Mouse (Mus musculus): ENCODE data around the gene Steap2. TPM values are rescaled to one million over a fixed set of nuclear protein-coding genes. Genes with fewer than 3 reads are reported as not detected.

Gene Steap2
- polyA plus RNA-seq (2016; fragmentation: Nextera tagmentation; extraction: Ambion mirVana) = 6.6 and 7.7 TPM in 2 replicates

DNA sequence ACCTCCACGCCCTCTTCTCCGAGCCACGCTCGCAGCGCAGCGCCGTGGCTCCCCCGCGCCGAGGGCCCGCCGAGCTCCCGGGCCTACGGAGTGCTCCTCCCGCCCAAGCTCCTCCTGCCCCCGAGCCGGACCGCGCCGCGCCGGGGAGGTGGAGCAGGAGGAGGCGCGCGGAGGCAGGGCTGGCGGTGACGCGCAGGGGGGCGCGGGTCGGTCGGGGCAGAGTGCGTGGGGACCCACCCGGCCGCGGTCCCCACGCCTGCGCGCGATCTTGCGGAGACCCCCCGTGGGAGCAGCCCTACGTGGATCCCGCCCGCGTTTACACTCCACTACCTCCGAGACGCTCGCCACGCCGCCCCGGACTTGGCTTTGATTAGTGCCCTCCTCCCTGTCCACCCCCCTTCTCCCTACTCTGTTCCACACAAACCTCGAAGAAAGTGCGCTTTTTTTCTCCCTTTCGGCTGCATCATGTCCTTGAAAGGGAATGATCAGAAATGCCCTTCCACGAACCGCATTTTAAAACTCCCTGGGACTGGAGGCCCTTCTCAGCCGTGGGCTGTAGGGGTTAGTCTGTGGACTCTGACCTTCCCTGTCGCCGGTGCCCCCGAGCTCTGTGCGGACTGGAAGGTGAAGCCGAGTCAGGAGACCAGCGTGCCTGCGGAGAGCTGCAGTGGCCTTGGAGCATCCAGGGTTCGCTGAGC, at the start of gene Steap2:
Gene Steap2, minus strand, starts transcription at position 623 of the 698 bp plus-strand sequence.
- Histone ChIP-seq H3K27me3 (peaks cover 3% of the 10 kb centered on the region; the same call in 1 of the 2 replicates), H3K36me3 (no peaks in the 10 kb centered on the region), H3K9me3 (no peaks in the 10 kb centered on the region), H3K9ac (replicated peaks) (peak within 1 kb of the TSS; percentile 83), H3K27ac (replicated peaks) (peak within 1 kb of the TSS; percentile 40; the same call in 1 of the 2 replicates), H3K4me3 (peak within 1 kb of the TSS; percentile 69), H3K4me1 (no peaks in the 10 kb centered on the region), H3K4me2 (replicated peaks) (peak within 1 kb of the TSS; percentile 91)
- under 1% methylated on average over 52 of the region's 66 CpGs for WGBS
- peak; percentile 92 for ATAC-seq (ENCODE audit: low FRiP score, low read depth)

DNA sequence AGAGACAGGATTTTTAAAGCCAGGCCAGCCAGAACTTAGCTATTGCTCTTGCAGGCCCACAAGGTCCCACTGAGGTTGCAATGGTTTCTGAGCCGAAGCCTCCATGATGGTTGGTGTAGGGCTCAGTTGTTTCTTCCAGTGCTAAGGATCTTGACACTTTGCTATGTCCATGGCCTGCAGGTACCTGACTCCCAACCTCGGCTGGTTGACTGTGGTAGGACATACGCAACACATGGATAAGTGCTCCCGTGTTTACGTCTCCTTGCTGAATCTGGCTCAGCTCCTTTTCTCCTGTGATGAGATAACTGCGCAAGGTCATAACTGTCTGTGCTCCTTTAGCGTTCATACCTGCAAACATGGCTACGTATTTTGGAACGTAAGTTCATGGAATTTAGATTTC, 40.1 kb upstream of the Steap2 start:
- H3K27ac ChIP-seq (replicated peaks) = no peak overlapping the region
- ATAC-seq (ENCODE audit: low FRiP score, low read depth) = no peak
- no peaks in the 10 kb centered on the region for H3K9me3 ChIP-seq
- H3K4me2 ChIP-seq (replicated peaks) = no peak overlapping the region
- H3K4me3 ChIP-seq = no peak overlapping the region
- no peak overlapping the region for H3K9ac ChIP-seq (replicated peaks)
- no peaks in the 10 kb centered on the region for H3K36me3 ChIP-seq
- H3K4me1 ChIP-seq = no peaks in the 10 kb centered on the region
- 96% methylated on average over 9 of the region's 9 CpGs for WGBS
- no peaks in the 10 kb centered on the region for H3K27me3 ChIP-seq

DNA sequence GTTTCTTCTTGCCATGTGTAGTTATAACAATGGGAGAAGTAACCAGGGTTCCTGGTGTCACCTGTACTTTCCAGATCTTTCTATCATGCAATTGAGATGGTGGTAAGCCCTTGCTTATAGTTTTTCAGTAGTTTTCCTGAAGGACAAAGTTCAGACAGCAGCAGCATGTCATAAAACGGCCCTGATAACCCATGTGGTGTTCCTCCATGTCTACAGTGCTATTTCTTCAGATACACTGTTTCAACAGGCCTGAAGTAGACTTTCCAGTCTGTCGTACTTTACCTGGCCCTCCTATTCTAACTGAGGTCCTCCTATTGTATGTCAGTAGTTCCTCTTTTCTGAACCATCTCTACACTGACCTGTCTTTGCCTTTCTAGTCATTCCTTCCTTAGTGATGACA, 38.5 kb upstream of the Steap2 start:
- 80% methylated on average over 2 of the region's 2 CpGs for WGBS
- Histone ChIP-seq H3K4me2 (replicated peaks) (no peak overlapping the region), H3K4me3 (no peak overlapping the region), H3K4me1 (no peaks in the 10 kb centered on the region), H3K9me3 (no peaks in the 10 kb centered on the region), H3K9ac (replicated peaks) (no peak overlapping the region), H3K27me3 (no peaks in the 10 kb centered on the region), H3K36me3 (no peaks in the 10 kb centered on the region), H3K27ac (replicated peaks) (no peak overlapping the region)
- ATAC-seq (ENCODE audit: low FRiP score, low read depth) = no peak

DNA sequence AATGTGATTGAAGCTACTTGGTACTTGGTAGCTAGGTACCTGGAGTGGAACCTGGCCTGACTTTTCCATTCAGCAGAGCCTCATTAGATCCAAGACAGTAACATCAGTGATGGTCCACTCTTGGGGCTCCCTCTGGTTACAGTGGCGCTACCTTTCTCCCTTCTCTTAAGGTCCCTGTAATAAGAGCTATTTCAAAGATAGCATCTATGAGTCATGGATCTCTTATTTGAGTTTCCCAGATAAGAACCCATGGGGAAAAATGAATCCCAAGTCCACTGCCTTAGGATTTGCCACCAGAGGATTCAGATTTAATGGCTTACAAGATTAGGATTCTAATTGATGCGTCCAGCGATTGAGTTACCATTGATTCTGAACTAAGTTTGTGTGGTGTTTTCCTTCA, 37.8 kb upstream of the Steap2 start:
- Histone ChIP-seq H3K4me1 (no peaks in the 10 kb centered on the region), H3K27ac (replicated peaks) (no peak overlapping the region), H3K36me3 (no peaks in the 10 kb centered on the region), H3K4me3 (no peak overlapping the region), H3K9ac (replicated peaks) (no peak overlapping the region), H3K4me2 (replicated peaks) (no peak overlapping the region), H3K27me3 (no peaks in the 10 kb centered on the region), H3K9me3 (no peaks in the 10 kb centered on the region)
- WGBS = 97% methylated on average over 3 of the region's 3 CpGs
- ATAC-seq (ENCODE audit: low FRiP score, low read depth) = no peak

DNA sequence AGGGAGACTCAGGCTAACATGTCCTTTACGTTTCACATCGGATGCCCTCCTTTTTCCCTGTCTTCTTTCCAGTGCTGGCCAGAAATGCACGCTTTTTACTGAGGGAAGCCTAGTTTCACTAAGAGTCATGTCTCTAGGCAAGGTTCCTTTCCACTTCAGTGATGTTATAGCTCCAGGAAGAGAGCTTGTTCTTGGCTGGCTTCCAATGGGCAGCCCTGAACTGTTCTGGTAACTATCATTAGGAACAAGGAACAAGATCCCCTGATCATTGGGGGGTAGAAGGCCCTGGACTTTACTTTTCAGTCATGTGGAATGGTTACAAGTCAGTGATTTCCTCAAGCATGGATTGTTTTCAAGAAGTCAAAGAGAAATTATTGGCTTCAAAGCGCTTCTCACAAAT, 35.5 kb upstream of the Steap2 start:
- Histone ChIP-seq H3K36me3 (no peaks in the 10 kb centered on the region), H3K9ac (replicated peaks) (no peak overlapping the region), H3K9me3 (no peaks in the 10 kb centered on the region), H3K27me3 (no peaks in the 10 kb centered on the region), H3K4me1 (no peaks in the 10 kb centered on the region), H3K4me2 (replicated peaks) (no peak overlapping the region), H3K4me3 (no peak overlapping the region), H3K27ac (replicated peaks) (no peak overlapping the region)
- 96% methylated on average over 4 of the region's 4 CpGs for WGBS
- no peak for ATAC-seq (ENCODE audit: low FRiP score, low read depth)

DNA sequence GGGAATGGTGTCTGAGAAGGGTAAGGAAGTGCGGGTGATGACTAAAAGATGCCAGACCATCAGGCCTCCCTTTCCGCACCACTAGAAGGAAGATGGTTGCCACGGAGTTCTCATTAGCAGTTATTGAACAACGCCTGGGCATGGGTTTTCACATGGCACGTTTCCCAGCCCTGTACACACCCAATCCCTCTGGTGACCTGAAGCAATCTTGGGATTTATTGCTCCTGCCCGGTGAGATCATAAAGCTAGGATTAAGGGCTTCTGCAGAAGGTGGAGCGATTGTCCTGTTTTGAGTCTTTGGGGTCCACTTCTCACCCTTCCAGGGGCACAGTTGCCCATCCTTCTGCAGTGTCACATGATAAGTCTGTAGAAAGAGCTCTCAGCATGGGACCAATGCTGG, 27.8 kb upstream of the Steap2 start:
- no peaks in the 10 kb centered on the region for H3K27me3 ChIP-seq

DNA sequence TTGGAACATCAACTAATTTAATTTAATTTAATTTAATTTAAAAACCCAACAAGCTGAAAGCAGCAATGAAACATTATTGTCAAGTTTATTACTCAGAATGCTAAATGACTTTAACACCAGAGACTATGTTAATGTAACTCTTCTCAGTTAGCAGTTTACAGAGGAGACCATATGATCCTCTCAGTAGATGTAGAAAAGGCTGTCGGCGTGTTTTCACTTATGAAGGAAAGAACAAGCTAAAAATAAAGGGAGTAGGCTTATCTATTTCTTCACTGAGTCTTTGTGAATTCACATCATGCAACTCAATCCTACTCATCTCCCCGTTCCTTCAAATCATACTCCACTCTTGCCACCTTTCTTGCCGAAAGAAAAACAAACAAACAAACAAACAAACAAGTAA, 16.7 kb upstream of the Steap2 start:
- WGBS = 88% methylated on average over 4 of the region's 4 CpGs
- no peaks in the 10 kb centered on the region for H3K9me3 ChIP-seq
- no peak for ATAC-seq (ENCODE audit: low FRiP score, low read depth)

More for the DNA sequence above, 27.8 kb upstream of the Steap2 start:
- ATAC-seq (ENCODE audit: low FRiP score, low read depth) = no peak
- Histone ChIP-seq H3K4me3 (no peak overlapping the region), H3K27ac (replicated peaks) (no peak overlapping the region), H3K9me3 (no peaks in the 10 kb centered on the region), H3K9ac (replicated peaks) (no peak overlapping the region), H3K36me3 (no peaks in the 10 kb centered on the region), H3K4me1 (no peaks in the 10 kb centered on the region), H3K4me2 (replicated peaks) (no peak overlapping the region)
- WGBS = 89% methylated on average over 7 of the region's 7 CpGs

DNA sequence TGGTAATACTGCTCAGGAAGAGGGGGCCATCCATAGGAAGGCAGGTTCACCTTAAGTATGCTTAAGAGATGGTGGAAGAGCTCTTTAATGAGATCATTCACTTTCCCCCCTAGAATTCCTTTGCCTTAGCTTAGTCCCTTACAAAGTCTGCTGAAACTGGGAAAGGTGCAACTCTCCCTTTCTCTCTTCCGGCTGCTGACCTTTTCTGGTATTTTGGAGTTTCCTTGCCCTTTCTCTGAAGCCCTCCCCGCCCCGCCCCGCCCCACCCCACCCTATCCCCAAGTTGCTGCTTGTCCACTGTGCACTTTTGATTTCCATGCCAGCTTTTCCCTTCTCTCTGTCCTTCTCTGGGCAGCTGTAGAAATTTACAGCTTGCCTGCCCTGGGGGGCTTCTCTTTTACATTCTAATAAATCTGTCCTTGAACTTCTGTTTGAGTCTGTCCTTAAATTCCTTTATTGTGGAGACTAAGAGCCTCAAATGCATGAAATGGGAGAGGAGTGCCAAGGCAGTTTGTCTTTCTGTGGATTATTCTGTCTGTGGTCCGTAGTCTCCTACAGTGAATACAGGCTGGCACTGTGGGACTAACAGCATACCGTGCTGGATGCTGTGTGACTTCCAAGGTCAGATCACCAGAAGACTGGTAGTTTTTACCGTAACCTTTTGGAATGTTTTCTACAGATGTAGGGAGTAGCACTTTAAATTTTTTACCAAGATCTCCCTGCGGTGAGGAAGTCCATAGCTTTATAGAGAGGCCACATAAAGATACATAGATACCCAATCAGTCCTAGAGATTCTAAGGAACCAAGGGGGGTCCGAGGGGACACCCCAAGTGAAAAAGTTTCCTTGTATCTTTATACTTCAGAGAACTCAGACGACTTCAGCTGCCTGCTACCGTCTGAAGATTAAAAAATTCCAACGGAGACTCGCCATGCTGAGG, 13.2 kb upstream of the Steap2 start:
- Histone ChIP-seq H3K4me2 (replicated peaks) (no peak overlapping the region), H3K27ac (replicated peaks) (no peak overlapping the region), H3K9me3 (no peaks in the 10 kb centered on the region), H3K36me3 (no peaks in the 10 kb centered on the region), H3K27me3 (no peaks in the 10 kb centered on the region), H3K9ac (replicated peaks) (no peak overlapping the region), H3K4me1 (no peaks in the 10 kb centered on the region), H3K4me3 (no peak overlapping the region)
- WGBS = 61% methylated on average over 13 of the region's 13 CpGs
- no peak for ATAC-seq (ENCODE audit: low FRiP score, low read depth)

More for the DNA sequence above, 16.7 kb upstream of the Steap2 start:
- no peak overlapping the region for H3K27ac ChIP-seq (replicated peaks)
- H3K4me3 ChIP-seq = no peak overlapping the region
- H3K4me1 ChIP-seq = no peaks in the 10 kb centered on the region
- H3K4me2 ChIP-seq (replicated peaks) = no peak overlapping the region
- H3K9ac ChIP-seq (replicated peaks) = no peak overlapping the region
- H3K36me3 ChIP-seq = no peaks in the 10 kb centered on the region
- no peaks in the 10 kb centered on the region for H3K27me3 ChIP-seq

DNA sequence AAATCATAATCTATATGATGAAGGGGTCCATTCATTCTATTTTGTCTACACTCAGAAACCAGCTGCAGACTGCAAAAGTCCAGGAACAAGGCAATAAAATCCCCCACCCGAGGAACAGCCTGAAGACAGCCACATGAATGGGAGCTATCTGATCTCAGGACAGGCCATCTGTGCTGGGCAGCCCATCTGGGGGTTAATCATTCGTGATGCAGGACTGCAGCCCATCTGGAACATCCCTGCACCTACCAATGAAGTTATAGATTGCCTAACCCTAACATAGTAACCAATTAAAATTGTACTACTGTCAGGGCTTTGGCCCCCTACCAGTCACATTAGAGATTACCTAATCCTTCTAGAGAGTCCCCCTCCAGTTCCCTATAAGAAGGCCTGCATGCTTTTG, 10.6 kb upstream of the Steap2 start:
- ATAC-seq (ENCODE audit: low FRiP score, low read depth) = 0 out of 2 replicates have a peak, but pooled peaks have one; percentile 27
- Histone ChIP-seq H3K9ac (replicated peaks) (no peak overlapping the region), H3K9me3 (no peaks in the 10 kb centered on the region), H3K27ac (replicated peaks) (no peak overlapping the region), H3K4me2 (replicated peaks) (no peak overlapping the region), H3K27me3 (no peaks in the 10 kb centered on the region), H3K36me3 (no peaks in the 10 kb centered on the region), H3K4me1 (no peaks in the 10 kb centered on the region), H3K4me3 (no peak overlapping the region)
- 51% methylated on average over 2 of the region's 2 CpGs for WGBS

DNA sequence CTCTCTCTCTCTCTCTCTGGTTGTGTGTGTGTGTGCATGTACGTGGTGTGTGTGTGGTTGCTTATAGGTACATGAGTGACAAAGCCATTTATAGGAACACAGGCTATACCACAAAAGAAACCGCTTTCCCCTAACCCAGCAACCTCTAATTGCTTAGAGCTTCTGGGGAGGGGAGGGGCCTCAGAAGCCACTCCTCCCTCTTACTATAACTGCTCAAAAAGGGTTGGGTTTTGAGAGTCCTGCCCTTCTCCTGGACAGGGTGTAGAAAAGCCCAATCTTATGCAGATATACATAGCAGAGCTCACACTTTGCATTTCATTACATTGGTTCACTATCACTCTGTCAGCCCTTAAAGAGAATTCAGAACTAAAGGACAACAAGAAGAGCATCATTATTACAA, 6.0 kb upstream of the Steap2 start:
- Histone ChIP-seq H3K4me2 (replicated peaks) (no peak overlapping the region), H3K9me3 (no peaks in the 10 kb centered on the region), H3K36me3 (no peaks in the 10 kb centered on the region), H3K4me3 (no peak overlapping the region), H3K27me3 (no peaks in the 10 kb centered on the region), H3K27ac (replicated peaks) (no peak overlapping the region), H3K9ac (replicated peaks) (no peak overlapping the region), H3K4me1 (no peaks in the 10 kb centered on the region)
- 69% methylated on average over 2 of the region's 2 CpGs for WGBS
- ATAC-seq (ENCODE audit: low FRiP score, low read depth) = no peak

DNA sequence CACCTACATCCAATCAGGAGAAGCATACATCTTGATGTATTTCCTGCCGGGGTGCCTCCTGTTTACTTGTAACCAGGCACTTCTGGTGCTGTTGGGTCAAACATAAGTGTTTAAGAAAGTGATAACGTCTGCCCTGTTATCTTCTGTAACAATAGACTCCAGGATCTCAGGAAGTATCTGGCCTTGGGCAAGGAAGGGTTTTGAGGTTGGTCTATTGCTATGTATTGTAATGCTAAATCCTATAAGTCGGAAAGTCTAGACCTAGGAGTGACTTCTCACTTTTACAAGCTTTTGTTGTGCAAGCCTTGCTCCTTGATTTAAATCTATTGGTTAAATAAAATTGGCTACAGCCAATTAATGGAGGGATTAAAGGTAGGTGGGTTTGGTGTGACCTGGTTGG, 4.5 kb upstream of the Steap2 start:
- 70% methylated on average over 3 of the region's 3 CpGs for WGBS
- Histone ChIP-seq H3K9me3 (no peaks in the 10 kb centered on the region), H3K4me3 (no peak overlapping the region), H3K27ac (replicated peaks) (no peak overlapping the region), H3K4me2 (replicated peaks) (no peak overlapping the region), H3K36me3 (no peaks in the 10 kb centered on the region), H3K9ac (replicated peaks) (no peak overlapping the region), H3K27me3 (no peaks in the 10 kb centered on the region), H3K4me1 (no peaks in the 10 kb centered on the region)
- no peak for ATAC-seq (ENCODE audit: low FRiP score, low read depth)

DNA sequence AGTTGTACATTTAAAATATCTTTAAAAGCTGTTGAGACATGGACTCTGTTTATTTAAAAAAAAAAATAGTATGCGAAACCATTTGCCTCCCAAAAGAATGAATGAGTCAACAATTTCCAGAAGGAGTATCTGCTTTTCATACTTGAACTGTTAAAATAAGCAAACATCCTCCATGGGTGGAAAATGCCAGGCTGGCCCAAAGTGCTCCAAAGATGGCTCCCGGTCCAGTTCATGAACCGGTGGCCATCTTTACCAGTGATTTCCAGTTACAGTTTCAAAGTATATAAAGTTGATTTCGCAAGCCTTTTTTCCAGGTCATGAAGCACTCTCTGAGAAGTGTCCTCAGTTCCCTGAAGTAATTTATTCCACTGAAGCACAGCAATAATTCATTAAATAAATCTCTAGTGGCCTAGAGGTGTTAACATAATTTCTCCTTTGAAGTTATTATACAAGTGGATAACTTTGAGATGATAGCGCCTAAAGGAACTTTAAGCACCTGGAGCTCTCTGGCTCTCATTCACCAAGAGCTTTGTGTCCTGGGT, 1.1 kb upstream of the Steap2 start:
- Histone ChIP-seq H3K4me1 (no peaks in the 10 kb centered on the region), H3K36me3 (no peaks in the 10 kb centered on the region), H3K9ac (replicated peaks) (no peak overlapping the region), H3K4me3 (no peak overlapping the region), H3K27me3 (peaks cover 3% of the 10 kb centered on the region; the same call in 1 of the 2 replicates), H3K27ac (replicated peaks) (no peak overlapping the region), H3K4me2 (replicated peaks) (no peak overlapping the region), H3K9me3 (no peaks in the 10 kb centered on the region)
- ATAC-seq (ENCODE audit: low FRiP score, low read depth) = no peak
- WGBS = 91% methylated on average over 5 of the region's 5 CpGs
